Mouse (Mus musculus) megakaryocyte, adult 5-6 weeks (primary cell): ENCODE measurements around the gene Tex9. TPM values are rescaled to one million over a fixed set of nuclear protein-coding genes. Genes with fewer than 3 reads are reported as not detected.

Experiments
- ATAC-seq: 2 replicates; pipeline ENCODE4 v1.8.0; 2016; ENCODE audit warnings: mild to moderate bottlenecking, inconsistent platforms; ENCODE audit not compliant: poor library complexity, severe bottlenecking
- total RNA-seq, 2 experiments: library from RNA; stranded (forward) in 1 of 2; stranded (reverse) in 1 of 2; fragments of 153-499, 151-499 nt in 1 of 2; fragments of 221-1000, 200-1000 nt in 1 of 2; gene quantifications; 2 replicates each; pipeline versions ENCODE4 v1.2.3 to v1.2.4; 2015 to 2017

Tex9 gene
- total RNA-seq (2015) (1.5 and 4.0 TPM in 2 replicates), total RNA-seq (2017) (5.4 and 5.9 TPM in 2 replicates)

DNA sequence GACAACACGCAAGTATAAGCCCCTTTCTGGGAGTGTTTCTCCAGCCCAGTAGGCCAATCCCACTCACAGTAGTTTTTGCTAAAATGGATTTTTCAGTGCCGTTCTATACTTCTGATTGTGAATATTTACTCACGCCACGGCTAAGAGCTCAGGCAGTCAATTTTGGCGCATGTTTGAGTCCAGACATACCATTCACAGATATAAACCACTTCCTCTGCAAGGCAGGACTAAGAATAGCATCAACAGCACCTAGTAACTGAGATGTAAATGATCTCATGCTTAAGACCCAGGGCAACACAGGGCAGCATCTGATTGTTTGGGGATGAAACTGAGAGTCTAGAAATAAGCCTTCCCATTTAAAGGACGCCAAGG, at the start of gene Tex9:
Tex9 (minus strand) TSS at position 19 of the 372 bp plus-strand sequence.
- ATAC-seq = peak; percentile 47

DNA sequence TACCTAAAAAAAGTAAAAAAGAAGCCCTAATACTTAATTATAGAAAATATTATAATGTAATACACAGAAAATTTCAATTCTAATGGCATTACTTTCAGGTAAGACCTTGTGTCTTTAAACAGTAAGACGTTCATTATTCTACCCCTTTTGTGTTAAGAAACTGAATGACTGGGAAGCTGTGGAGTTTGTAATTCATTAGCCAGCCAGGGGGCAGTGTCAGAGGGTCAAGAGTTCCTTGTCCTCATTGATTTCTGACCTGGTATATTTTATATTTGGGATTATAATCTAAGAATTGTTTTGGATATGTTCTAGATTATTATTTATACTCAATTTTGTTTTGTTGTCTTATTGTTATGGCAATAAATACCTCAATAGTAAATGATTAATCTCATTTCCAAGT, 45.1 kb upstream of the Tex9 start:
- no peak for ATAC-seq

DNA sequence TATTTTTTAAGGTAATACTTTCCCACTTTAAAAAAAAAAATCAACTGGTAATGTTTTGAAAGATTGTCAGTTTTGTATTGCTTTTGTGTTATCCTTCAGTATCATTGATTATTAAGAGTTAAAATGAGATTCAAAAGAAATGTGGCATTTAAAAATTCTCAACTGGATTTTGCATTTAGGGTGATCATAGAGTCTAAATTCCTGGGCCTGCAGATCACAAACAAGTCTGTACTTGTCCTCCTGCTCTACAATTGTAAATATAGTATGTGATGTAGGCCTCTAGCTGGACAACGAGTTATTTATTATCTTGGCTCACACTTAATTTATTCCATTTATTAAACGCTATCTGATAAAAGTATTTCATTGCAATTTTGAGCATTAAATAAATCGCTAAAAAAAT, 43.4 kb upstream of the Tex9 start:
- ATAC-seq = no peak

DNA sequence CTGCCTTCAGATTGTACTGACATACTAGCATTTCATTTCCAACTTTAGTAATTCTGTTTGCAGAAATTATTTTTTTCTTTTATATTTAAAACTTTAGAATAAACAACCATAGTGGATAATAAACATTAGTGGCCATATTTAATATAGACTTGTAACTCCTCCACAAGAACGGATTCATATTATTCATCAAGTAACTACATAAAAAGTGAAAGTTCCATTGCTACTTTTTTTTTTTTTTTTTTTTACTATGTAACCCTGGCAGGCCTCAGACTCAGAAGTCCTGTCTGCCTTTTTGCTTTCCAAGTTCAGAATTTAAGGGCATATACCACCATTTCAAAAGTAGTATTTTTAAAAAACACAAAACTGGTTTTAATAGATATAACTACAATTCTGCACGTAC, 43.0 kb upstream of the Tex9 start:
- no peak for ATAC-seq

DNA sequence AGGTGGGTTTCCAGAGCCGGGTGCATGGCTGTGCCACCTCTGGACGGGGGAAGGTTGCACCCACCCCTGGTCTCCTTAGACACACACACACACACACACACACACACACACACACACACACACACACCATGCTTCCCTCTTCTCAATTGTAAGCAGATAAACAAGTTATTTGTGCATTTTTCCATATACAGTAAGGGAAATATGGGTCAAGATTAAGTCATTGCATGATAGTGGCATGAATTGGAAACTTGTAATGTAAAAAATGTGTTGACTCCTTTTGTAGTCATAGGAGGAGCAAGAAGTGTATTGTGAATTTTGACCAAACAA, 41.0 kb upstream of the Tex9 start:
- peak; percentile 3; the same call in 1 of the 2 replicates for ATAC-seq

DNA sequence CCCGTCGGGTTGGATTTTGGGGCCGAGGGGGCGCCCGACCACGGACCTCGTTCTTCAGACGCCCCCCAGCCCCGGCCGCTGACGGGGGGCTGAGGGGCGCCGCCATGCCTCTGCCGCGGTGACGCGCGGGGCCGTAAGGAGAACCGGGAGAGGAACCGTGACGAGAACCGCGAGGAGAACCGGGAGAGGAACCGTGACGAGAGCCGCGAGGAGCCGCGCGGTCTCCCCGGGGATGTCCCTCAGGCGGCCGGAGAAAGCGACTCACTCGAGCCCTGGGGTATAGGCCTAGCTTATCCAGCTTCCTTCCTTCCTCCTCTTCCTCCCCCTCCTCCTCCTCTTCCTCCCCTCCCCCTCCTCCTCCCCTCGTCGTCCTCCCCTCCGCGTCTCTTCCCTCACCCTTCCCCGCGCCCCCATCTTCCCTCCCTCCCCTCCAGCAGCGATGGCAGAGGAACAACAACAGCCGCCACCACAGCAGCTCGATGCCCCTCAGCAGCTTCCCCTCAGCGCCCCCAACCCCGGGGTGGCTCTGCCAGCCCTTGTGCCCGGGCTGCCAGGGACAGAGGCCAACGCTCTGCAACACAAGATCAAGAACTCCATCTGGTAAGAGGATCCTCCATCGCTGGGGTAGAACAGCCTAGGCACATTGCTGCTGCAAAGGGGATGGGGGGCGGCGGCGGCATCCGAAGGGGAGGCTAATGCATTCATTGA, 40.5 kb upstream of the Tex9 start:
- ATAC-seq = peak; percentile 38

DNA sequence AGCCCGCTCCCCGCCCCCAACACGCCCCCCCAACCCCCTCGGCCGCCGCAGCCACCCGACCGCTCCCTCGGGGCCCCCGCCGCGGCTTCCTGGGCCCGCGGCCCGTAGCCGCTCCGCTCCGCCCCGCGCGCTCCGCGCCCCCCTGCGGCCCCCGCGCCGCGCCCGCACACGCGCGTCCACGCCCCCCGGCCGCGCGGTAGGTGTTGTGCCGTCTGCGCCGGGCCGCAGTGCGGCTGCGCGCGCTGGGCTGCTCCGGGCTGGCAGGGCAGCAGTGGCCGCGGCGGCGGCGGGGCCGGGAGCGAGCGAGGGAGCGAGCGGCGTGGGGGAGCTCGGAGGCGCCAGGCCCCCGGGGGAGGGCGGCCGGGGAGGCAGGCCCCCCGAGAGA, 40.0 kb upstream of the Tex9 start, which contains the start of gene Rfx7:
Rfx7 (plus strand) TSS at position 245 of the 385 bp plus-strand sequence.
- peak; percentile 43 for ATAC-seq

DNA sequence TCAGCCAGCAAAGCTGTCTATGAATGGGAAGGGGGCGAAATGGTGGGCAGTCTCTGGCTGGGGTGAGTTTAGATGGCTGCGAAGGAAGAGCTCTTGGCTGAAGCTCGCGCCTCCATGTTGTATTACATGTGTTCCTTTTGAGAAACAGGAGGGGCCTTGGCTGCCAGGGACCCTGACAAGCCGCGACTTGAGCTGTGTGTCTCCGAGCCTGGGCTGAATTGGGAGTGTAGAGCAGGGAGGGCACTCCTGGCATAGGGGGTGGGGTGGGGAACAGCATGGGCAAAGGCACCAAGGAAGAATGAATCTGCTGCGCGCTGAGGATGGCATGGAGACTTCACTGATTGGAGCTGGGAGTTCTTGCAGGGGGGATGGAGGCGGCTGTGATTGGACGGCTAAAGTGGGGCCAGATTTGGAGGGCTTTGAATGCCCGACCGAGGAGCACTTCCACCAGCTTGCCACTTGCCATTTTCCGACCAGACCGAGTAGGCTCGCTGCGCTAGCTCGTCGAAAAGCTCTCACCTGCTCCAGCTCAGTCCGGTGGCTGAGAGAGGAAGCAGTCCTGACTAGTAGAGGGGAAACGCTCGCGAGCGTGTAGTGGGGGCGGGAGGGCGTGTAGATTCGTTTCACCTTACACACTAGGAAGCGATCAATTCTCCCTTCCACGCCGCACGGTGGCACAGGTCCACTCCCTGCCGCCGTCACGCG, 39.4 kb upstream of the Tex9 start:
- peak; percentile 62 for ATAC-seq

DNA sequence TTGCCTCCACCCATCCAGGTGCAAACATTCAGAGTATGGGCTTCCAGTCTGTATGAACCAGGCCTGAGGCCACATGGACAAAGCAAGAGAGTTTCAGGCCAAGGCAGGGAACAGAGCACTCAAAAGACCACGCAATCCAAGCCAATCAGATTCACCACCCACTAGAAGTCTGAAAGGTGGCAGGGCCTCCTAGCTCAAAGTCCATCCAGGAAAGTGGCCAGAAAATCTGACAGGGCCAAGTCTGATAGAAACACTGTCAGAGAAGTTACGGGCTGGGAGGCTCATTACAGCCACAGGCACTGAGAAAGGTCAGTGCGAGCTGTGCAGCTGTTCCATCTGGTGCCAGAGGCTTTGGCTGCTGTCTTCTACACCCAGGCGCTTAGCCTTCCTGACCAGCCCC, 38.8 kb upstream of the Tex9 start:
- ATAC-seq = no peak

DNA sequence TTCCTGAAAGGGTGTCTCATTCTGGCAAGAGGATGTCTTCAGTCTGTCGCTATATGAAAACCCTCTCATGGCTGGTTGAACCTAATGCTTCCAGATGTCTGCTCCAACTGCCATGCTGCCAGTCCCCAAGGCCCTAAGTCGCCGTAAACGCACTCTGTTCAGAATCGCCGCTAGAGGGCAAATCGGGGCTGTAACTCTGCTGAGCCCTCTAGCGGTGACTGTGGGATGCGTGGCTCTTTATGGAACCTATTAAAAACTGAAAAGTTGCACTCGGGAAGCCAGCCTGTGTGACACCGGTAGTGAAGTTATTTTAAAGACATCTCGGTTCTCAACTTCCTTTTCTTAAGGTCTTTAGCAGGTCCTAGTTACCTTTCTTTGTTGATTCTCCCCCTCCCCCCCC, 38.2 kb upstream of the Tex9 start:
- peak; percentile 70 for ATAC-seq

DNA sequence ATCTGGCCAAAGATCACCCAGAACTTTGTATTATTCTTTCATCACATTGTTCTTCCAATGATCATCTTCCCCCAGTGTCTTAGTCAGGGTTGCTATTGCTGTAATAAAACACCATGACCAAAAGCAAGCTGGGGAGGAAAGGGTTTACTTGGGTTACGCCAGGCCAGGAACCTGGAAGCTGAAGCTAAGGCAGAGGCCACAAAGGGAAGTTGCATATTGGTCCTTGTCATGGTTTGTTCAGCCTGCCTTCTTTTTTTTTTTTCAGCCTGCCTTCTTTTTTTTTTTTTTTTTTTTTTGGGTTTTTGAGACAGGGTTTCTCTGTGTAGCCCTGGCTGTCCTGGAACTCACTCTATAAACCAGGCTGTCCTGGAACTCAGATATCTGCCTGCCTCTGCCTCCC, 34.1 kb upstream of the Tex9 start:
- ATAC-seq = peak; percentile 84

DNA sequence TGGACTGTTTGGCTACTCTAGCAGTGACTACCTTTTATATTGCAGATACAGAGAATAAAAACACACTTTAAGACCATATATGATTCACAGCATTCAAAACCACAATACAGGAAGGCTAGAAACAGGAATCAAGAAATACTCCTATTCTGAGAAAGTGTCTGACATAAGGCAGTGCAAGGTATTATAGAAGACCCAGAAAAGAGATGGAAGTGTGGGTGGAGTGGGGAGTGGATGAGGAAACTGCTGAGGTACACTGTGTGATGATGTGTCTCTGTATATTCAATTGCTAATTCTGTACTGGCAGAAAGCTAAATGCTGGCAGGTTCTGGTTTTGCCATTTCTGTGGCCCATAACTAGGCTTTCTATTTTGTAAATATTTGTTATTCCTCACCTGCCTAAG, 28.8 kb upstream of the Tex9 start:
- no peak for ATAC-seq

DNA sequence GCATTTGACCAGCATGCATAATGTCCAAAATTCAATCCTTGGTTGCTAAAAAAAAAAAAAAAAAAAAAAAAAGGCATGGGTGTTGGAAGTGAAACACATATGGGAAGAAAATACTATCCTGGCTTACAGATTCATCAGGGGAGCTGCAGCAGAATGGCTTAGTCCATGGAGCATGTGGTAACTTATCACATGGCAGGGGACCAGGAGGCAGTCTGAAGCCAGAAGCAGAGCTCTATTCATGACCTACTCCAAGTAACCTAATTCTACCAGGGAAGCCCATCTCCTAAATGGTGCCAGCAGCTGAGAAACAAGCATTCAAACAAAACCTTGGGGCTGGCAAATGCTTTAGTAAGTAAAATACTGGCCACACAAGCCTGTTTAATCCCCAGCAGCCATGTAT, 27.2 kb upstream of the Tex9 start:
- ATAC-seq = no peak

DNA sequence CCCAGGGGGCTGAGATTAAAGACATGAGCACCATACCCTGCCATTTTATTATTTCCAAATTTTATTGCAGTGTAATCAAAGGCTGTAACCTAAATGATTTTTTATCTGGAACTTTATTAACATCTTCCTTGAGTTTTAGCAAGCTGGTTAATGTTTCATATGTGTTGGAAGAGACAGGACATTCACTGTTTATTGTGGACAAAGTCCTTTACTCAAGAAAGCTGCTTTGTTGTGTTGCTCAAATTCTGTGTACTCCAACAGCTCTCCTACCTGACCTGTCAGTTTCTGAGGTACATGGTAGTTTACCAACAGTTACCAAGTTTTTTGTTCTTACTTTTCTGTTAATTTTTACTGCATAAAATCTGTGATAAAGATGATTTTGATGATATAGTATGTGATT, 23.4 kb upstream of the Tex9 start:
- ATAC-seq = no peak

DNA sequence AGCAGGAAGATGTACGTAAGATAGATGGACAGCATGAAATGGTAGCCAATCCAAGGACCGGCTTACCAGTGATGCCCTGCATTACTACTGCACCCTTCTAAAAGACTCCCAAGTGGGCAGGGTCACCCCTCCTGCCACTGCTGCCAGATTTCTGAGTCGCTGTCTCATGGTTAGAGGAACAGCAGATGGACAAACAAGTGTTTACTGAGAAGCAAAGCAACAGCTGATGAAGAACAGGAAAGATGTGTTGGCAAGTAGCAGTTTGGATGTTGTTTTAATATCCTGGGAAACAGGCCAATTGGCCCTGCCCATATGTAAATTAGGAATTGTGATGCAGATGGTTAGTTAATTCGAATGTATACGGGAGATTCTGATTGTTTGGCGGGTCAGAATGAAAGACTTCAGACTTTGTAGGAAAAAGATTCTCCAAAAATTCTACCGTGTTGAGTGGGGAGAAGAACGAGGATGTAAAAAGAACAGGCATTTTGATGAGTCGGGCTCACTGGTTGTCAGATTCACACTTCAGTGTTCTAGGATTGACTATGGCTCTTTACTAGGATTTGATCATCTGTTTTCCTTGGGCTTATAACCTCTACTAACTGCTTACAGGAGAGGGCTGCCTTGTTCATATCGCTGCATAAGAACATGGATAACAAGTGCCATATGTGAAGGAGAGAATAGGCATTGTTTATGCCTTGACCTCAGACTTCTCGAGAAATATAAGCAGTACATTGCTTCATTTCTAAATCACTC, 20.4 kb upstream of the Tex9 start:
- no peak for ATAC-seq

DNA sequence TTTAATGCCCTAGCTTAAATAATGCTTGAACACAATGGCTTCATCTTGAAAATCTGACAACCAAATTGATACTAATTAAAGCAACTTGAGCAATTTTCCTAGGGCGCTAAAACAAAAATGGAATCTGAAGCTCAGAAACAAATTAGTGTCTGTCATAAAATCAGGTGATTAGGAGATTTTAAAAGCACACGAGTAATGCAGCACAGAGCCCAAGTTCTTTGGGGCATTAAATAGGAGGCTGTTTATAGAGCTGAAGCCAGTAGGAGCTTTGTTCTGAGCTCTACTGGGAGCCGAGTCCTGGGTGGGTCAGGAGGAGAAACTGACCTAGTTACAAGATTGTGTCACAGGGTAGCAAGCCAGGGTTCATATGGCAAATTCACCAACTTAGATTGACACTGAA, 5.2 kb upstream of the Tex9 start:
- no peak for ATAC-seq

DNA sequence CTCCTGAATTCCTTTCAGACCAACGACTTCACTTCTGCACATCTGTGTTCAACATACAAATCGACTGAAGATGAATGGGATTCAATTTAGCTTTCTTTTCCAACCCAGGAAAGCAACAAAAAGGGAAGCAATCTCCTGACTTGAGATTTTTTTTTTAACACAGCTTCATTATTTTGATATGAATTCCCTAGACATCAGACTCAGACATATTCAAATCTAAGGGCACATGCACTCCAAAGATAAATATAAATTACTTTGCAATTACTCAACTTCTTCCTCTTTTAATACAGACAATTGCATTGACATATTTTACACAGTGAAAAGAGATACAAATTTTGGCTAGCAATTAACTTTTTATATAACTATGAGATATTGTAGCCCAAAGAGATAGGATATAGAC, 4.7 kb upstream of the Tex9 start:
- no peak for ATAC-seq

DNA sequence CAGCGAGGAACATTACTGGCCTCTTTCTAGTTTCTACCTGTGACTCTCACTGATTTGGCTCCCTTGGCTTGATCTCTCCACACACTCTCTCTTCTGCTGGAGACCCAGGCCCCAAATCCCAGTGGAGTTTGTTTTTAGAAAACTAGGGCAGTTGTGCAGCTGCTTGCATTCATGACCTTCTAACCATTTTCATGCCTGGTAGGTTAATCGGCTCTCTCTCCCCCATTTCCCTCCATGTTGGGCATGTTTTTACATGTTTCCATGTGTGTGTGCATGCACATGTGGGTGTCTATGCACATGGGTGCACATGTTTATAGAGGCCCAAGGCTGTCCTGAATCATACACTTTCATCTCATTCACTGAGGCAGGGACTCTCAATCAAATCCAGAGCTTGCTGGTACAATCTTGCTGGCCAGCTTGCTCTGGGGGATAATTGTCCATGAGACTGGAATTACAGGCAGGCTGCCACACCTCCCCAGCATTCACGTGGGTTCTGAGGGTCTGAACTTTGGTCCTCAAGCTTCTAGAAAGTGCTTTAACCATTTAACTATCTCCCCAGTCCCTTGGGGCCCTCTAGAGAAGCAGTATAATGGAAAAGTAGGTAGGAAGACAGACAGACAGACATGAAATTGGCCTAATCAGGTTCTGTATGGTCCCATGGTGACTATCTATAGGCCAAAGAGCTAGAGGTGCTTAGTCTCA, 2.1 kb upstream of the Tex9 start:
- no peak for ATAC-seq

DNA sequence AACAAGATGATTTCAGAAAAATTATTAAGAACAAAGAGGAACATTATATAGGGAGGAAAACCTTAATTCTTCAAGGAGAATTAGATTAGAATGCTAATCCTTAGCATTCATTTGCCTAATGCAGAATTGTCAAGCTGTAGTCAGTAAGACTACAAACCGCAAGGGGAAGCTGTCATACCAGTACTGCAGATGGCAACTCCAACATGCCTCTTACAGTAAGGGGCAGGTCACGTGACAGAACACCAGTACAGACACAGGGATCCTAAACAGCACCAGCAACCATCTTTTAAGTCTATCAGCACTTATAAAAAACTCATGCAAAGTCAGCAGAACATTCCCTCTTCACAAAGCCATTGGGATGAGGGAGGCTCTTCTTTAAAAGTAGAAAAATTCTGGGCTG, 1.5 kb upstream of the Tex9 start:
- 0 out of 2 replicates have a peak, but pooled peaks have one; percentile 20 for ATAC-seq

DNA sequence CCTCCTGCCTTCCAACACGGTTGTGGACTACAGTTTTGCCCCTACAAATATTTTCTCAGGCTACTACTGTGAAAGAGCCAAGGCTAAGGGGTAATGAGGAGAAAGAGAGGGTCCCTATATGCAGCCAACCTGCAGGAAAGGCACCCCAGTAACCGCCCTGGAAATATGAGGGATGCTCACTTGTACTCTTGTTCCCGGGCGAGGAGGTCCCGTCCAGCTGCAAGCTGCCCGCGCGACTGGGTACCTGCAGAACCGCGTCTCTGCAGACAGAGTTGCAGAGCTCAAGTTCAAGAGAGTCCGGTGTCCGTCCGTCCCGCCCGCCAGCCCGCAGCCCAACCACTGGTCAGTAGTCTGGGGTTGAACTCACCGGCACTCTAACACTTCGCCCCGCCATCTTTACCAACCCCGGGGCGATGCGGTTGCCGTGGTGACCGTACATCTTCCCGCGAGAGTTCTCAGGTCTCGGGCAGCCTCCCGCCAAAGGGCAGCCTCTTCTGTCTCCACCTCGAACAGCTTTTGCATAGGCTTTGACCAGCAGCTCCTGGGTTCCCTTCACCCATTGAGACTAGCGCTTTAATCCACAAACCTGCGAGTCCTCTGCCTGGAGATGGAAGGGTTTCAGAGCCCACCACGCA, 336 bp downstream of the Tex9 start:
- peak; percentile 99 for ATAC-seq

DNA sequence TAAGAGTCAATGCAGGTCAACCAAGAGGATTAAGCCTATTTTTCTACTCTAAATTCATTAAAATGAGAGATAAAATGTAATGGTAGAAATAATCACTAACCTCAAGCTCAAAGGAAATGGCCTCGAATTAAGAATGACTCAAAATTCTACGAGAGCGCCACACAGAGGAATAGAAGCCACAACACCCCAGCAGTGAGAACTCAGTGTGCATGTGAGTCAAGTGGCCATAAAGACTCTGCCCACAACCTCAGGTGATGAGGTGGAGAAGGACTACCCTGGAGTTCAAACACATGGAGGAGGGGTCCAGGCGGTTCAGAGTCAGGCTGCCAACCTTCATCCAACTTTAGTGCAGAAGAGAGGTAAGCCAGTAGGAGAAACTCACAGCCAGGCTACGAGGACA, 2.9 kb downstream of the Tex9 start:
- no peak for ATAC-seq
